Mouse (Mus musculus): ENCODE measurements around the gene Mettl27.
A peak's percentile ranks its signal among the peaks of the same experiment; 100 is the strongest.

The Mettl27 gene

GRCm38 (mm10) chr5:134985633-134986297, 53.6 kb downstream of the Mettl27 start, which contains the start of gene Cldn3:
TSS of gene Cldn3 (plus strand) at chr5:134986214.
- DNase-seq (ENCODE audit: low spot score): no peak

- no peak for DNase-seq (ENCODE audit: low spot score)
These were observed 54.4 kb downstream of the Mettl27 start for GRCm38 (mm10) chr5:134986298-134987268.

DNA sequence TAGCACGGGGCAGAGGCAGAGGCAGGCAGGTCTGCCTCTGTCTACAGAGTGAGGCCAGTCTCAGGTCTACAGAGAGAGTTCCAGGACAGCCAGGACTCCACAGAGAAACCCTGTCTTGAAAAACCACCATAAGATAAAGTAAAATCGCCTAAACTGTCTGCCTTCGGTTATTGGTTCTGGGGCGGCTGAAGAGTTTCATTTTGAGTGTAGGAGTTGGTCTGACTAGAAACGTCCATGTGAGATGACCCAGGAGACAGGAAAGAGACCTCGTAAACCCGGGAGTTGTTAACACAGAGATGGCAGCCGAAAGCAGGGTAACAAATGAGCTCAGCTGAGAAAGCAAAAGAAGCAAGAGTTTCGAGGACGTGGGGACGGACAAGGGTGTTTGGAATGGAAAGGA, 57.0 kb downstream of the Mettl27 start:
- DNase-seq (ENCODE audit: low spot score): no peak

GRCm38 (mm10) chr5:134989741-134990140, 57.6 kb downstream of the Mettl27 start:
- peak; percentile 52 for DNase-seq (ENCODE audit: low spot score)
